Mouse (Mus musculus) neural tube, embryonic 12.5 days (tissue): ENCODE measurements around the gene Ogfod3. TPM values are rescaled to one million over a fixed set of nuclear protein-coding genes. Genes with fewer than 3 reads are reported as not detected.

Experiments used
- ATAC-seq: fragments of 200-750 bp; cut with Nextera tagmentation; 2 replicates; pipeline ENCODE4 v1.8.0; 2017; ENCODE audit warnings: low read depth, mild to moderate bottlenecking, moderate TSS enrichment, moderate library complexity; ENCODE audit not compliant: low FRiP score
- H3K27ac ChIP-seq: fragments of 300-500 bp; sonication (generic); 2 replicates; pipeline ENCODE4 v1.5.1; 2016
- H3K27me3 ChIP-seq: fragments of 300-500 bp; sonication (generic); replicated peaks from 2 replicates; pipeline ENCODE4 v1.6.1; 2016; ENCODE audit warnings: mild to moderate bottlenecking
- H3K36me3 ChIP-seq: fragments of 300-500 bp; sonication (generic); 2 replicates; pipeline ENCODE4 v1.6.1; 2016; ENCODE audit warnings: mild to moderate bottlenecking
- H3K4me1 ChIP-seq: fragments of 300-500 bp; sonication (generic); 2 replicates; pipeline ENCODE4 v1.6.1; 2016
- H3K4me2 ChIP-seq: fragments of 300-500 bp; sonication (generic); replicated peaks from 2 replicates; pipeline ENCODE4 v1.6.1; 2016; ENCODE audit warnings: mild to moderate bottlenecking
- H3K4me3 ChIP-seq: fragments of 300-500 bp; sonication (generic); 2 replicates; pipeline ENCODE4 v1.5.1; 2016
- H3K9ac ChIP-seq: fragments of 300-500 bp; sonication (generic); 2 replicates; pipeline ENCODE4 v1.6.1; 2016; ENCODE audit warnings: mild to moderate bottlenecking
- H3K9me3 ChIP-seq: fragments of 300-500 bp; sonication (generic); 2 replicates; pipeline ENCODE4 v1.6.1; 2016; ENCODE audit warnings: mild to moderate bottlenecking
- WGBS: fragments of 180-500 bp; shearing (Covaris S2); methylation state at CpG from one replicate; pipeline ENCODE4 v1.1.7; 2016; 5-methylcytosine and 5-hydroxymethylcytosine counted together
- polyA plus RNA-seq: library from polyadenylated mRNA; unstranded; fragments of >200 nt; fragmentation: Nextera tagmentation; extraction: Ambion mirVana; gene quantifications from 2 replicates; pipeline ENCODE4 v1.2.1, GENCODE M21; 2016

Gene Ogfod3
- polyA plus RNA-seq: 18.2 and 19.7 TPM in 2 replicates

- H3K9ac ChIP-seq: peak within 1 kb of the TSS; percentile 75
- ATAC-seq: peak; percentile 98
- H3K9me3 ChIP-seq: no peaks in the 10 kb centered on the region
- peak within 1 kb of the TSS; percentile 15; the same call in 1 of the 2 replicates for H3K27ac ChIP-seq
- H3K27me3 ChIP-seq: no peaks in the 10 kb centered on the region
- H3K4me1 ChIP-seq: peaks cover 14% of the 10 kb centered on the region; the same call in 1 of the 2 replicates
- 1% methylated on average over 62 of the region's 70 CpGs for WGBS
- peaks cover 3% of the 10 kb centered on the region; the same call in 1 of the 2 replicates for H3K36me3 ChIP-seq
- H3K4me3 ChIP-seq: peak within 1 kb of the TSS; percentile 75
- H3K4me2 ChIP-seq: peak within 1 kb of the TSS; percentile 80
Observed at GRCm38 (mm10) chr11:121204161-121205006, at the start of gene Ogfod3, which contains the start of gene Hexdc. TSS of gene Ogfod3 (minus strand) at chr11:121204711. TSS of gene Hexdc (plus strand) at chr11:121204433.

- 91% methylated on average over 8 of the region's 8 CpGs for WGBS
- Histone ChIP-seq H3K27ac (no peak overlapping the region), H3K36me3 (peaks cover 96% of the 10 kb centered on the region), H3K4me2 (no peak overlapping the region), H3K27me3 (no peaks in the 10 kb centered on the region), H3K9ac (no peak overlapping the region), H3K4me1 (no peaks in the 10 kb centered on the region), H3K4me3 (no peak overlapping the region), H3K9me3 (no peaks in the 10 kb centered on the region)
- no peak for ATAC-seq
Observed at GRCm38 (mm10) chr11:121250196-121250595, 45.7 kb upstream of the Ogfod3 start.

GRCm38 (mm10) chr11:121239669-121240068 lies 35.2 kb upstream of the Ogfod3 start:
- H3K4me1 ChIP-seq: peaks cover 22% of the 10 kb centered on the region
- 0 out of 2 replicates have a peak overlapping the region, but pooled peaks have one; percentile 5 for H3K4me2 ChIP-seq
- H3K27ac ChIP-seq: no peak overlapping the region
- no peaks in the 10 kb centered on the region for H3K27me3 ChIP-seq
- no peak for ATAC-seq
- WGBS: 94% methylated on average over 2 of the region's 2 CpGs
- no peak overlapping the region for H3K9ac ChIP-seq
- H3K4me3 ChIP-seq: no peak overlapping the region
- H3K9me3 ChIP-seq: no peaks in the 10 kb centered on the region
- peaks cover 52% of the 10 kb centered on the region for H3K36me3 ChIP-seq

- WGBS: 6% methylated on average over 28 of the region's 28 CpGs
Observed at GRCm38 (mm10) chr11:121237345-121238128, 33.0 kb upstream of the Ogfod3 start.

GRCm38 (mm10) chr11:121236564-121237344 lies 32.2 kb upstream of the Ogfod3 start, which contains the start of gene Narf:
TSS of gene Narf (plus strand) at chr11:121237253.
- Histone ChIP-seq H3K4me2 (peak within 1 kb of the TSS; percentile 57), H3K4me3 (peak within 1 kb of the TSS; percentile 68), H3K9me3 (no peaks in the 10 kb centered on the region), H3K27me3 (no peaks in the 10 kb centered on the region), H3K4me1 (peaks cover 22% of the 10 kb centered on the region), H3K9ac (peak within 1 kb of the TSS; percentile 77), H3K36me3 (peaks cover 25% of the 10 kb centered on the region), H3K27ac (peak within 1 kb of the TSS; percentile 95)
- WGBS: under 1% methylated on average over 50 of the region's 50 CpGs
- ATAC-seq: peak; percentile 99

More at GRCm38 (mm10) chr11:121237345-121238128, 33.0 kb upstream of the Ogfod3 start:
- Histone ChIP-seq H3K4me1 (peaks cover 22% of the 10 kb centered on the region), H3K27ac (peak overlapping the region; percentile 95), H3K4me3 (peak overlapping the region; percentile 68), H3K4me2 (peak overlapping the region; percentile 57), H3K9me3 (no peaks in the 10 kb centered on the region), H3K27me3 (no peaks in the 10 kb centered on the region), H3K9ac (peak overlapping the region; percentile 77), H3K36me3 (peaks cover 33% of the 10 kb centered on the region)
- ATAC-seq: peak; percentile 59

GRCm38 (mm10) chr11:121235475-121236238 lies 31.1 kb upstream of the Ogfod3 start:
- Histone ChIP-seq H3K27me3 (no peaks in the 10 kb centered on the region), H3K9me3 (no peaks in the 10 kb centered on the region), H3K4me2 (peak overlapping the region; percentile 55), H3K36me3 (peaks cover 16% of the 10 kb centered on the region), H3K4me3 (no peak overlapping the region), H3K27ac (peak overlapping the region; percentile 87), H3K9ac (no peak overlapping the region), H3K4me1 (peaks cover 19% of the 10 kb centered on the region)
- no peak for ATAC-seq
- 35% methylated on average over 9 of the region's 9 CpGs for WGBS

- WGBS: 27% methylated on average over 4 of the region's 4 CpGs
- H3K9ac ChIP-seq: no peak overlapping the region
Observed at GRCm38 (mm10) chr11:121232706-121233105, 28.2 kb upstream of the Ogfod3 start.

GRCm38 (mm10) chr11:121231628-121232291 lies 27.2 kb upstream of the Ogfod3 start:
- H3K4me2 ChIP-seq: no peak overlapping the region
- no peaks in the 10 kb centered on the region for H3K27me3 ChIP-seq
- WGBS: 59% methylated on average over 4 of the region's 4 CpGs
- no peak overlapping the region for H3K4me3 ChIP-seq
- H3K9me3 ChIP-seq: no peaks in the 10 kb centered on the region
- H3K4me1 ChIP-seq: peaks cover 15% of the 10 kb centered on the region
- no peaks in the 10 kb centered on the region; the same call in 1 of the 2 replicates for H3K36me3 ChIP-seq
- H3K9ac ChIP-seq: no peak overlapping the region
- H3K27ac ChIP-seq: no peak overlapping the region
- no peak for ATAC-seq

More at GRCm38 (mm10) chr11:121232706-121233105, 28.2 kb upstream of the Ogfod3 start:
- H3K4me2 ChIP-seq: no peak overlapping the region
- ATAC-seq: no peak
- no peak overlapping the region for H3K27ac ChIP-seq
- H3K9me3 ChIP-seq: no peaks in the 10 kb centered on the region
- no peaks in the 10 kb centered on the region for H3K36me3 ChIP-seq
- H3K4me3 ChIP-seq: no peak overlapping the region
- no peaks in the 10 kb centered on the region for H3K27me3 ChIP-seq
- H3K4me1 ChIP-seq: peaks cover 13% of the 10 kb centered on the region

GRCm38 (mm10) chr11:121231191-121231590 lies 26.7 kb upstream of the Ogfod3 start:
- H3K9me3 ChIP-seq: no peaks in the 10 kb centered on the region
- ATAC-seq: no peak

GRCm38 (mm10) chr11:121229018-121229439 lies 24.5 kb upstream of the Ogfod3 start, which contains the start of gene Cybc1:
TSS of gene Cybc1 (minus strand) at chr11:121229322.
- Histone ChIP-seq H3K4me1 (peaks cover 11% of the 10 kb centered on the region), H3K36me3 (peaks cover 24% of the 10 kb centered on the region), H3K9ac (peak within 1 kb of the TSS; percentile 65), H3K9me3 (no peaks in the 10 kb centered on the region), H3K27ac (no peak within 1 kb of the TSS), H3K27me3 (no peaks in the 10 kb centered on the region), H3K4me3 (peak within 1 kb of the TSS; percentile 73), H3K4me2 (peak within 1 kb of the TSS; percentile 85)
- peak; percentile 85 for ATAC-seq
- WGBS: under 1% methylated on average over 23 of the region's 23 CpGs

More at GRCm38 (mm10) chr11:121231191-121231590, 26.7 kb upstream of the Ogfod3 start:
- 82% methylated on average over 4 of the region's 4 CpGs for WGBS
- H3K4me3 ChIP-seq: no peak overlapping the region
- peaks cover 12% of the 10 kb centered on the region for H3K4me1 ChIP-seq
- peaks cover 2% of the 10 kb centered on the region for H3K36me3 ChIP-seq
- no peak overlapping the region for H3K9ac ChIP-seq
- no peak overlapping the region for H3K4me2 ChIP-seq
- H3K27me3 ChIP-seq: no peaks in the 10 kb centered on the region
- no peak overlapping the region for H3K27ac ChIP-seq
